ENCODE assay signal across 8 mouse cellular contexts in genomic region chr10:24711480-24712366, GRCm38 (mm10). TPM values are rescaled to one million over a fixed set of nuclear protein-coding genes. Genes with fewer than 3 reads are reported as not detected.
DNase-seq lines count a peak whose midpoint lies in the region; ATAC-seq and TF ChIP-seq lines count a peak whose summit lies in the region.

Enpp1 (minus strand) TSS chr10:24712159.

- WGBS in hindbrain, embryonic 13.5 days: under 1% methylated on average over 79 of the region's 79 CpGs

- ATAC-seq in hindbrain, embryonic 13.5 days (ENCODE audit: low FRiP score): peak; percentile 87
- peak; percentile 85 for ATAC-seq in megakaryocyte-erythroid progenitor cell, adult 5-6 weeks (replicated peaks; ENCODE audit: low FRiP score, low TSS enrichment, poor library complexity, severe bottlenecking)

- DNase-seq in NIH3T3 (ENCODE audit: low read depth): peak; percentile 64
- peak; percentile 10 for DNase-seq in cerebellum, adult 8-10 months
- DNase-seq in gastrocnemius, adult 2 months: peak; percentile 88
- DNase-seq in left cerebral cortex, postnatal 4 days: peak; percentile 51
- peak; percentile 30 to 38 for DNase-seq in right cerebral cortex, postnatal 10 days (ENCODE audit: low spot score in 2 of 2)
- DNase-seq in urinary bladder, postnatal 10 days (ENCODE audit: low spot score): peak; percentile 13

- H3K27ac ChIP-seq in gastrocnemius, adult 2 months: peak within 1 kb of the TSS; percentile 90
- H3K27ac ChIP-seq in hindbrain, embryonic 13.5 days: no peak within 1 kb of the TSS

- no peak for TF ChIP-seq CTCF in gastrocnemius, adult 2 months (IDR thresholded peaks at IDR 0.05)

- peaks cover 21% of the 10 kb centered on the region for H3K27me3 ChIP-seq in hindbrain, embryonic 13.5 days

- H3K9ac ChIP-seq in hindbrain, embryonic 13.5 days: peak within 1 kb of the TSS; percentile 77

- no peaks in the 10 kb centered on the region for H3K36me3 ChIP-seq in hindbrain, embryonic 13.5 days

- peak within 1 kb of the TSS; percentile 99 for H3K4me2 ChIP-seq in hindbrain, embryonic 13.5 days

- intact Hi-C loops in gastrocnemius, adult 2 months (cut with DNase I): loop anchor here (5.0 kb wide), 1 partner anchor 66 kb away; no protein-coding TSS in a partner anchor
- intact Hi-C loops in left cerebral cortex, postnatal 4 days (cut with DNase I): loop anchor here (10.0 kb wide), 1 partner anchor 77 kb away; no protein-coding TSS in a partner anchor

- H3K9me3 ChIP-seq in hindbrain, embryonic 13.5 days: no peaks in the 10 kb centered on the region

- peak within 1 kb of the TSS; percentile 87 for H3K4me3 ChIP-seq in gastrocnemius, adult 2 months
- peak within 1 kb of the TSS; percentile 68 for H3K4me3 ChIP-seq in hindbrain, embryonic 13.5 days

- H3K4me1 ChIP-seq in hindbrain, embryonic 13.5 days (replicated peaks): peaks cover 9% of the 10 kb centered on the region

RNA-seq across cellular contexts. Expression of gene Enpp1, which starts in this region (rescaled TPM):
- 1 to 10 TPM; 2.6 to 6.1 TPM for total RNA-seq in gastrocnemius, adult 2 months (2021)
- 2.8 and 3.2 TPM in 2 replicates for polyA plus RNA-seq in hindbrain, embryonic 13.5 days (2015; fragmentation: Nextera tagmentation; extraction: Ambion mirVana)
- total RNA-seq in left cerebral cortex, postnatal 4 days (2021): 1 to 10 TPM; 4.2 to 4.8 TPM
- total RNA-seq in megakaryocyte-erythroid progenitor cell, adult 5-6 weeks (2014; fragmentation: Nextera tagmentation): 4.7 and 11.8 TPM in 2 replicates
- 3.7 and 9.6 TPM in 2 replicates for total RNA-seq in megakaryocyte-erythroid progenitor cell, adult 5-6 weeks (2017)

Comparison
In these comparisons a context has a peak if more than half of its experiments do, and no peak if none do; other contexts are left out.
1. DNase-seq: peak in every context shown above with its lines; median percentile 88 in gastrocnemius, adult 2 months; 64 in NIH3T3; 51 in left cerebral cortex, postnatal 4 days; 34 in right cerebral cortex, postnatal 10 days; 13 in urinary bladder, postnatal 10 days; 10 in cerebellum, adult 8-10 months.